Mouse (Mus musculus): ENCODE results near the gene Card10. TPM values are rescaled to one million over a fixed set of nuclear protein-coding genes. Genes with fewer than 3 reads are reported as not detected.

Gene Card10
- polyA plus RNA-seq, 1 experiment from 2014 or later, result 6.1 TPM

DNA sequence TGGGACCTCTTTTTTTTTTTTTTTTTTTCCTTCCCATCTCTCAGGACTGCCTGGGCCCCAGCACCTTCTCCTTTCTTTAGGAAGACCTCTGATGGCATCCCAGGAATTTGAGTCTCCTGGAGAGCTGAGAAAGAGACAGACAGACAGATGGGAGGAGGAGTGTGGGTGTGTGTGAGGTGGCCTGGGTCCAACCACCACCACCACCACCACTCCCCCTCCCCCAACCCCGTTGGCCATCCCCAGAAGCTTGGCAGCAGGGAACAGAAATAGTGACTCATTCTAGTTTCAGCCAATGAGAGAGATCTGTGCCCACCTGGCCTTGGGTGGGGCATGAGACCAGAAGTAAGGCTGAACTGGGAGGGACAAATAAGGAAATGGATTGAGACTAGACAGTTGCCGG is 3.8 kb upstream of the Card10 start:
- Histone ChIP-seq H3K9ac (ENCODE audit: low read length) (no peak overlapping the region), H3K4me2 (ENCODE audit: low read depth, low read length) (no peak overlapping the region), H3K9me3 (ENCODE audit: control insufficient read depth, low read length) (no peaks in the 10 kb centered on the region), H3K27ac (ENCODE audit: low read length) (no peak overlapping the region), H3K27me3 (ENCODE audit: control insufficient read depth, insufficient read depth, low read depth, low read length) (no peaks in the 10 kb centered on the region; the same call in 1 of the 2 replicates), H3K36me3 (ENCODE audit: control insufficient read depth, insufficient read depth, low read length) (no peaks in the 10 kb centered on the region), H3K4me3 (ENCODE audit: low read length) (no peak overlapping the region), H3K4me1 (replicated peaks; ENCODE audit: control insufficient read depth, insufficient read depth, low read length) (peaks cover 41% of the 10 kb centered on the region)
- no peak for ATAC-seq (ENCODE audit: low read depth)
- 21% methylated on average over 2 of the region's 2 CpGs for WGBS

DNA sequence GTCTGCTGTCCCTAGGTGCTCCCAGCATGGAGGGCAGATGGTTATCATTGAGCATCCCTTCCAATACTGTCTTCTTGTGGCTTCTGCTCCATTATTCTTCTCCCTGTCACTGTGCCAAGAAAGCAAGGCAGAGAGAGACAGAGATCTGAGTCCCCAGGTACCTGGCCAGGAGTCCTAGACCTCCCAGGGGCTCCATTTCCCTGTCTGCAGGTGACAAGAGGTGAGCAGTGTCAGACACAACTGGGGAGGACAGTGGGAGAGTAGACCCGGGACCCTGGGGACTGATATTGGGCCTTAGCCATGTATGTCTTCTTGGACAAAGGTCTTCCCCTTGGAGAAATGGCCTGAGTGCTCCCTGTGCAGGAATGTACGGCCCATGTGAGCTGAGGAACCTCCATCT is 2.5 kb upstream of the Card10 start:
- 61% methylated on average over 2 of the region's 2 CpGs for WGBS
- H3K9ac ChIP-seq (ENCODE audit: low read length), result no peak overlapping the region

DNA sequence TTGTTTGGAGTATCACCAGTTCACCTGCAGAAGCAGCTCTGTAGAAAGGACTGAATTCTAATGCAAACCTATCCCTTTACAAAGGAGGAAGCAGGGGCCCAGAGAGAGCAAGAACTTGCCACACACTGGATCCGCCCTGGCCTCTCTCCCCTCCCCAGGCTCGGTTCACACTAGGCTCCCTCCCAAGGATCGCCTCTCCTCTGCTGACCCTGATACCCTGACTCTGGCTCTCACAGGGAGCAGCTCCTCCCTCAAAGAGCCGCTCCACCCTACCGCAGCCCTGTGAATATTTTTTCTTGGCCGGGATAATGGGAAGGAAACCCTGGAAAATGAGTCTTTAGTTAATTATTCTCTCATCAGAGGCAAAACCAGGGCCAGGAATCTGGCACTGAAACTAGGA is 1.5 kb upstream of the Card10 start:
- WGBS, result 15% methylated on average over 6 of the region's 6 CpGs
- Histone ChIP-seq H3K4me3 (ENCODE audit: low read length) (no peak overlapping the region), H3K4me1 (replicated peaks; ENCODE audit: control insufficient read depth, insufficient read depth, low read length) (peaks cover 42% of the 10 kb centered on the region), H3K27me3 (ENCODE audit: control insufficient read depth, insufficient read depth, low read depth, low read length) (peaks cover 2% of the 10 kb centered on the region), H3K4me2 (ENCODE audit: low read depth, low read length) (no peak overlapping the region), H3K36me3 (ENCODE audit: control insufficient read depth, insufficient read depth, low read length) (no peaks in the 10 kb centered on the region), H3K27ac (ENCODE audit: low read length) (peak overlapping the region; percentile 87), H3K9ac (ENCODE audit: low read length) (no peak overlapping the region), H3K9me3 (ENCODE audit: control insufficient read depth, low read length) (no peaks in the 10 kb centered on the region)
- ATAC-seq (ENCODE audit: low read depth), result no peak

More for the DNA sequence above, 2.5 kb upstream of the Card10 start:
- Histone ChIP-seq H3K4me3 (ENCODE audit: low read length) (no peak overlapping the region), H3K4me2 (ENCODE audit: low read depth, low read length) (no peak overlapping the region), H3K9me3 (ENCODE audit: control insufficient read depth, low read length) (no peaks in the 10 kb centered on the region), H3K4me1 (replicated peaks; ENCODE audit: control insufficient read depth, insufficient read depth, low read length) (peaks cover 49% of the 10 kb centered on the region), H3K27ac (ENCODE audit: low read length) (no peak overlapping the region), H3K36me3 (ENCODE audit: control insufficient read depth, insufficient read depth, low read length) (no peaks in the 10 kb centered on the region), H3K27me3 (ENCODE audit: control insufficient read depth, insufficient read depth, low read depth, low read length) (peaks cover 2% of the 10 kb centered on the region)
- no peak for ATAC-seq (ENCODE audit: low read depth)

DNA sequence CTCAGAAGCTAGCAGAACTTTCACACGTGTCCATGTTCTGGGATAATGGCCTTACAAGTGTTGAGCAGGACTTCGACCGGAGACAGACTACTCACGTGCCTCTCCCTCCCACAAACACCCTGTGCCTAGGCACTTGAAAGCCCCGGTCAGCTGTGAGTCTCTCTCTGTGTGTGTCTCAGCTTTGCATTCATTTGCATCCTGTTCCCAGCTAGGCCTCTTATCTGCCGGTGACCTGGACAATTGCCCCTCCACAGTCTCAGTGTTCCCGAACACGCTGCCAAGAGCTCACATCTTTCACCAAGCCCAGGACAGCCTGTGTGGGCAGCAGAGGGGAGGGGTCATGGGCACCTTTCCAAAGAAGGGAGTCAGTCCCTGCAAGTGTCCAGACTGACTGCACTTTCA is 658 bp upstream of the Card10 start:
- peaks cover 2% of the 10 kb centered on the region for H3K27me3 ChIP-seq (ENCODE audit: control insufficient read depth, insufficient read depth, low read depth, low read length)
- WGBS, result 7% methylated on average over 8 of the region's 8 CpGs

DNA sequence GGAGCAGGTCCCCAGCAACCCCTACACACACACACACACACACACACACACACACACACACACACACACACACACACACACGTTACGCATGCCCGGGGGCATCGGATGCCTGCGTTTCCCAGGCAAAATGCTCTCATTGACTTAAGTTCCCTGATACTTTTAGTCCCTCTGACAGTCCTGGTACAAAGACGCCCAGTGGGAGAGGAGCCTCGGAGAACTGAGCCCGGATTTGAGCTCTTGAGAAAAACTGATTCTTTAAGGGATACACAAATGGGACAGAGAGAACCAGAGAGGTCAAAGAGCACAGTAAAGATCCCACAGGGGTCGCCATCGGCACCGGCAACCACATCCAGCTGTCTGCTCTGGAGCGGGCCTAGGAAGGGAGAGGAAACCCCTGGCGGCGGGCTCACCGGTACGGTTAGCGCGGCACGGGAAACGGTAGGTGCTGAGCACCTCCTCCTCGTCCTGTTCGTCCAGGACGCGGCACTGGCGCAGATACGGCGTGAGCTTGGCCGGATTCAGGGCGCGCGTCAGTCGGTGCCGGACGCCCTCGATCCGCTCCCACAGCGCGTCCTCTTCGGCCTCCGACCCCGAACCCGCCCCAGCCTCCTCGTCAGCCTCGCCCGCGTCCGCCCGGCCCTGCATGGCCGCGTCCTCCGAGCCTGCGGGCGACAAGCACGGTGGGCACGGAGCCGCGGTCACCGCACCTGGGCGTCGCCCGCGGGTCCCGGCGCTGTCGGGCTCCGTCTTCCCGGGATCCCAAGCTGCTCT is 686 bp downstream of the Card10 start:
- ATAC-seq (ENCODE audit: low read depth), result peak; percentile 23
- H3K4me3 ChIP-seq (ENCODE audit: low read length), result peak overlapping the region; percentile 80
- H3K27ac ChIP-seq (ENCODE audit: low read length), result peak overlapping the region; percentile 87
- peak overlapping the region; percentile 81 for H3K9ac ChIP-seq (ENCODE audit: low read length)
- H3K4me1 ChIP-seq (replicated peaks; ENCODE audit: control insufficient read depth, insufficient read depth, low read length), result peaks cover 44% of the 10 kb centered on the region
- peak overlapping the region; percentile 98 for H3K4me2 ChIP-seq (ENCODE audit: low read depth, low read length)
- no peaks in the 10 kb centered on the region for H3K36me3 ChIP-seq (ENCODE audit: control insufficient read depth, insufficient read depth, low read length)
- WGBS, result 5% methylated on average over 49 of the region's 67 CpGs
- peaks cover 2% of the 10 kb centered on the region for H3K27me3 ChIP-seq (ENCODE audit: control insufficient read depth, insufficient read depth, low read depth, low read length)
- H3K9me3 ChIP-seq (ENCODE audit: control insufficient read depth, low read length), result no peaks in the 10 kb centered on the region

More for the DNA sequence above, 658 bp upstream of the Card10 start:
- Histone ChIP-seq H3K4me3 (ENCODE audit: low read length) (peak overlapping the region; percentile 80; the same call in 1 of the 2 replicates), H3K4me2 (ENCODE audit: low read depth, low read length) (peak overlapping the region; percentile 98), H3K4me1 (replicated peaks; ENCODE audit: control insufficient read depth, insufficient read depth, low read length) (peaks cover 45% of the 10 kb centered on the region), H3K9me3 (ENCODE audit: control insufficient read depth, low read length) (no peaks in the 10 kb centered on the region), H3K9ac (ENCODE audit: low read length) (peak overlapping the region; percentile 81), H3K27ac (ENCODE audit: low read length) (peak overlapping the region; percentile 87), H3K36me3 (ENCODE audit: control insufficient read depth, insufficient read depth, low read length) (no peaks in the 10 kb centered on the region)
- peak; percentile 26 for ATAC-seq (ENCODE audit: low read depth)

DNA sequence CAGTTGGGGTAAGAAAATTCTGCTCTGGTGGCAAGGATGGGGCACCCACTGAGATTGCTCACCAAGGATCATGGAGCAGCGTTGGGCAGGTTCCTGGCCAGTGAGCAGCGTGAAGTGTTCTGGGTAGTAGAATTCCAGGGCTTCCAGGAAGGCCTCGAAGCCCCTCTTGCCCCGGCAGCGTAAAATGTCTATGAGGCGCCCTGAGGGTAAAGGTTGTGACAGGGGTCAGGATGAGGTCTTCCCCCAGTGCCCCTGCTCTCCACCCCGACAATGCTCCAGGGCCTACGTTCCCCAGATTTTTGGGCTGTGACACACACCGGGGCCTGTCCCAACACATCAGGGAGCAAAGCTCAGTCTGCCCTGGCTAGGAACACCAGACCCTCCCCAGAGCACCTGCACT is 1.3 kb downstream of the Card10 start:
- ATAC-seq (ENCODE audit: low read depth), result no peak
- Histone ChIP-seq H3K4me2 (ENCODE audit: low read depth, low read length) (peak overlapping the region; percentile 98), H3K4me1 (replicated peaks; ENCODE audit: control insufficient read depth, insufficient read depth, low read length) (peaks cover 41% of the 10 kb centered on the region), H3K36me3 (ENCODE audit: control insufficient read depth, insufficient read depth, low read length) (no peaks in the 10 kb centered on the region), H3K9me3 (ENCODE audit: control insufficient read depth, low read length) (no peaks in the 10 kb centered on the region), H3K27me3 (ENCODE audit: control insufficient read depth, insufficient read depth, low read depth, low read length) (peaks cover 2% of the 10 kb centered on the region), H3K4me3 (ENCODE audit: low read length) (peak overlapping the region; percentile 80), H3K9ac (ENCODE audit: low read length) (peak overlapping the region; percentile 81), H3K27ac (ENCODE audit: low read length) (no peak overlapping the region)
- WGBS, result 56% methylated on average over 9 of the region's 9 CpGs

DNA sequence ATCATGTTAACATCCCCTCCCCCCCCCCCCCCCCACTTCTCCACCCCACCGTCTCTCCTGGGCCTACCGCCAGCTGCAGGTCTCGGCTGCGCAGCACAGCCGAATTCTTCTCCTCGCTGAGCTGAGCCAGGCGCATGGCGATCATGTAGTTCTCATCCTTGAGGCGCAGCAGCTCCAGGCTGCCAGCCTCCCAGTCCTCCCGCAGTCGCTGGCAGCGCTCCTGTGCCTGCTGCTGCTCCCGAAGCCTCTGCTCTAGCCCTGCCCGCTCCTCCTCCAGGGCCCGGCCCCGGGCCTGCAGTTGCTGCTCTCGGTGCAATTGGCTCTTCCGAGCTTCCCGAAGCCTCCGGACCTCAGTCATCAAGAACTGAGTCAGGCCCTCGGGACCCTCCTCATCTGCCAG is 3.8 kb downstream of the Card10 start:
- ATAC-seq (ENCODE audit: low read depth), result no peak
- 49% methylated on average over 21 of the region's 21 CpGs for WGBS
- no peaks in the 10 kb centered on the region for H3K36me3 ChIP-seq (ENCODE audit: control insufficient read depth, insufficient read depth, low read length)
- H3K27me3 ChIP-seq (ENCODE audit: control insufficient read depth, insufficient read depth, low read depth, low read length), result peaks cover 2% of the 10 kb centered on the region
- H3K27ac ChIP-seq (ENCODE audit: low read length), result no peak overlapping the region
- no peak overlapping the region for H3K4me3 ChIP-seq (ENCODE audit: low read length)
- H3K4me2 ChIP-seq (ENCODE audit: low read depth, low read length), result no peak overlapping the region
- peaks cover 43% of the 10 kb centered on the region for H3K4me1 ChIP-seq (replicated peaks; ENCODE audit: control insufficient read depth, insufficient read depth, low read length)
- no peak overlapping the region for H3K9ac ChIP-seq (ENCODE audit: low read length)
- H3K9me3 ChIP-seq (ENCODE audit: control insufficient read depth, low read length), result no peaks in the 10 kb centered on the region

DNA sequence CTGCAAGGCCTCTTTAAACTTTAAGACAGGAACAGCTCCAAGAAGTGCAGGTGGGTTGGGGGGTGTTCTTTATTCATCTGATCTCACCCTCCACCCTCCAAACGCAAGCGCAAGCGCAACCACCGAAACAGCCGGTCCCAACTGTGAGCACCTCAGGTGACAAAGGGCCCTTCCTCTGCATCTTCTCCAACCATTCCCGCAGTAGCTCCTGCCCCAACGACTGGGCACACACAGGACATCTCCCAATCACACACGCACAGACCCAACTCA is 5.8 kb downstream of the Card10 start:
- no peak overlapping the region for H3K9ac ChIP-seq (ENCODE audit: low read length)
- H3K27ac ChIP-seq (ENCODE audit: low read length), result no peak overlapping the region
- no peaks in the 10 kb centered on the region for H3K9me3 ChIP-seq (ENCODE audit: control insufficient read depth, low read length)
- peaks cover 2% of the 10 kb centered on the region for H3K27me3 ChIP-seq (ENCODE audit: control insufficient read depth, insufficient read depth, low read depth, low read length)
- H3K36me3 ChIP-seq (ENCODE audit: control insufficient read depth, insufficient read depth, low read length), result no peaks in the 10 kb centered on the region
- no peak overlapping the region for H3K4me2 ChIP-seq (ENCODE audit: low read depth, low read length)
- H3K4me1 ChIP-seq (replicated peaks; ENCODE audit: control insufficient read depth, insufficient read depth, low read length), result peaks cover 27% of the 10 kb centered on the region
- H3K4me3 ChIP-seq (ENCODE audit: low read length), result no peak overlapping the region
- no peak for ATAC-seq (ENCODE audit: low read depth)
- 81% methylated on average over 8 of the region's 8 CpGs for WGBS

DNA sequence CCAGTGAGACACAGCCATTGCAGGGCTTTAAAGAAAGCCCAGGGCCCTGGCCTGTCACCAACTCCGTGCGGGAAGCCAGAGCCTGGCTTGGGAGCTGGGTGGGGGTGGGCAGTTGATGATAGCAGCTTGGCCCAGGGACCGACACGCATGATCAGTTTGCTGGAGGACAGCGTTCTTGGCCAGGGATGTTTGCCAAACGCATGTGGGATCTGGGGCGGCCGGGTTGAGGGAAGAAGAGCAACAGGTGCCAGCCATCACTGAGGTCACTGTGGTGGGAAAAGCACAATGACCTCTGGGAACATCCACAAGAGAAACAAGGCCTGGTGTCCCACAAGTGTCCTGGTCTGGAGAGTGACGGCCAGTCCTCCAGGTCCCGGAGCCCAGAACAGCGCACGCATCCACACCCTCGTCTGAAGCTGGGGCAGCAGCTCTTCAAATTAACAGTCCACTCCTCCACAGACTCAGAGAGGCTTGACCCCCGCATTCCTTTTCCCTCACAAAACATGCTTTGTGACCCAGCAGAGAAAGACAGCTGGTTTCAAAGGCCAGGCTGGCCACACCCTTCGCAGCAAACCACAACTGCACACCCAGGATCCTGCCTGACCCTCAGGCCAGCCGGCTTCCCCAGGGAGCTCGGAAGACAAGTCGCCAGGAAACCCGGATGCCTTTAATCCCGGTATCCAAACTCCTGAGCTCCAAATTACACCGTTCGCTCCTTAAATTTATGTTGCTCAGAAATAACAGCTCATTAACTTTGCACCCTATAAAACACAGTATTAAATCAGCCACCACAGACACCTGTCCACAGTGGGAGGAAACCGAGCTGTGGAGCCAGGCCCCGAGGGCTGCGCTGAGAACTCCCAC is 6.4 kb downstream of the Card10 start:
- Histone ChIP-seq H3K27me3 (ENCODE audit: control insufficient read depth, insufficient read depth, low read depth, low read length) (peaks cover 2% of the 10 kb centered on the region), H3K27ac (ENCODE audit: low read length) (no peak overlapping the region), H3K36me3 (ENCODE audit: control insufficient read depth, insufficient read depth, low read length) (no peaks in the 10 kb centered on the region), H3K9ac (ENCODE audit: low read length) (0 out of 2 replicates have a peak overlapping the region, but pooled peaks have one; percentile 22), H3K4me3 (ENCODE audit: low read length) (no peak overlapping the region), H3K9me3 (ENCODE audit: control insufficient read depth, low read length) (no peaks in the 10 kb centered on the region), H3K4me2 (ENCODE audit: low read depth, low read length) (no peak overlapping the region), H3K4me1 (replicated peaks; ENCODE audit: control insufficient read depth, insufficient read depth, low read length) (peaks cover 22% of the 10 kb centered on the region)
- WGBS, result 37% methylated on average over 25 of the region's 25 CpGs
- 0 out of 2 replicates have a peak, but pooled peaks have one; percentile 34 for ATAC-seq (ENCODE audit: low read depth)
